Mouse (Mus musculus) C2C12 (cell line): ENCODE data around the gene Gm17657.

Experiments
- CEBPB ChIP-seq: IDR thresholded peaks from one replicate; pipeline ENCODE4 v1.6.1; 2011; ENCODE audit warnings: low read depth, mild to moderate bottlenecking, control low read depth, moderate library complexity
- CTCF ChIP-seq: IDR thresholded peaks from one replicate; pipeline ENCODE4 v1.5.1; 2011; ENCODE audit not compliant: control insufficient read depth, insufficient read depth, insufficient read length
- FOSL1 ChIP-seq: IDR thresholded peaks from one replicate; pipeline ENCODE4 v1.8.0; 2011; ENCODE audit warnings: mild to moderate bottlenecking, low read length; ENCODE audit not compliant: poor library complexity, insufficient read depth, severe bottlenecking
- MAX ChIP-seq: IDR thresholded peaks from one replicate; pipeline ENCODE4 v1.6.1; 2011; ENCODE audit warnings: mild to moderate bottlenecking, control low read depth
- MYOG ChIP-seq: IDR thresholded peaks from one replicate; pipeline ENCODE4 v1.6.1; 2011; ENCODE audit not compliant: control insufficient read depth, insufficient read length; ENCODE audit errors: extremely low read depth

DNA sequence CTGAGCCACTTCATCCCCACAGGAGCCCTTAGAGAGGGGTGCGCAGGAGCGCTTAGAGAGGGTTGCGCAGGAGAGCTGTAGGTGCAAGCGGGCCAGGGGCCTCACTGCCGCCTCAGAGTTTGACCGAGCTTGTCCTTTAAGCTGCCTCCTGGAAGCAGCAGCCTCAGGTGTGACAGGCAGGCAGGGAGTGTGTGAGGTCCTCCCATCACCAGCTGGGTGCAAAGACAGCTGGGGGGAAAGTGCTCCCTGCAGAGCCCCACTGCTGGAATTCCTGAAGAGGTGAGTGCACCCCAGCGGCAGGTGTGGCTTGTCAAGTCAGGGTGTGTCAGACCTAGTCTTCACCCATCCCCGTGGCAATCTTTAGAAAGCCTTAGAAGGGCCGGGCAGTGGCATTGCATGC is 37.5 kb upstream of the Gm17657 start:
- TF ChIP-seq CTCF (no peak), MAX (no peak), CEBPB (no peak), MYOG (no peak), FOSL1 (no peak)
